Mouse (Mus musculus) stomach, postnatal 0 days (tissue): ENCODE data around the gene AL732309.1.
"Not testable (repeated sequence)": the region's sequence is repeated elsewhere in the genome, so short reads cannot be mapped to it uniquely, and the experiment has no call there.

ENCODE experiments used
- CTCF ChIP-seq: IDR thresholded peaks from 2 replicates; pipeline ENCODE4 v1.5.1; 2016; ENCODE audit warnings: antibody characterized with exemption, low read depth, mild to moderate bottlenecking, moderate library complexity
- EP300 ChIP-seq: optimal IDR thresholded peaks from 2 replicates; pipeline ENCODE3; 2016; ENCODE audit warnings: antibody characterized with exemption

- peak; percentile 70 for TF ChIP-seq CTCF
- TF ChIP-seq EP300: not testable (repeated sequence)
Observed at GRCm38 (mm10) chr2:25256443-25257109, 9.9 kb upstream of the AL732309.1 start.
